Mouse (Mus musculus) liver, adult (tissue): Measurements from ENCODE around the gene Ankrd9.

Experiments used
- GATA4 ChIP-seq: IDR thresholded peaks from 2 replicates; pipeline ENCODE4 v1.6.1; 2014; ENCODE audit warnings: mild to moderate bottlenecking, low read length; ENCODE audit not compliant: insufficient replicate concordance

The Ankrd9 gene

GRCm38 (mm10) chr12:110977896-110978606 is 789 bp downstream of the Ankrd9 start:
- no peak for TF ChIP-seq GATA4

GRCm38 (mm10) chr12:110977345-110977733 is 1.5 kb downstream of the Ankrd9 start:
- TF ChIP-seq GATA4 = no peak

GRCm38 (mm10) chr12:110976589-110977344 is 2.1 kb downstream of the Ankrd9 start:
- TF ChIP-seq GATA4 = no peak

- no peak for TF ChIP-seq GATA4
Measured at GRCm38 (mm10) chr12:110975838-110976468, 2.9 kb downstream of the Ankrd9 start.

DNA sequence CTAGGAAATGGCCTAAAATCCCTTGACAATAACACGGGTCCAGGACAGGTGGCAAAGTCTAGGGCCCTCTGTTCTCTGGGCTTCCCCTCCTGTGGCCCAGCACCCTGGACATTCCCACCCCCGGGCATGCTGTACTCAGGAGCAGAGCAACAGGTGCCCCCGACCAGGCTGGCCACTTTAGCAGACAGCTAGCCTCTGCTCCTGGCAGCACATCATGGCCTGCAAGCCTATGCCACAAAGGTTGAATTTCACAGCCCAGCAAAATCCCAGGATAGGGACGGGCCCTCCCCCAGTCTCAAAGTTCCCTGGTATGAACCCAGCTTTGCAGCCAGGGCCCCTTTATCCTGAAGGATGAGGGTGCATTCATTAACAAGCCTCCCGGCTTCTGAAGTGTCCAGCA is 3.5 kb downstream of the Ankrd9 start:
- no peak for TF ChIP-seq GATA4

DNA sequence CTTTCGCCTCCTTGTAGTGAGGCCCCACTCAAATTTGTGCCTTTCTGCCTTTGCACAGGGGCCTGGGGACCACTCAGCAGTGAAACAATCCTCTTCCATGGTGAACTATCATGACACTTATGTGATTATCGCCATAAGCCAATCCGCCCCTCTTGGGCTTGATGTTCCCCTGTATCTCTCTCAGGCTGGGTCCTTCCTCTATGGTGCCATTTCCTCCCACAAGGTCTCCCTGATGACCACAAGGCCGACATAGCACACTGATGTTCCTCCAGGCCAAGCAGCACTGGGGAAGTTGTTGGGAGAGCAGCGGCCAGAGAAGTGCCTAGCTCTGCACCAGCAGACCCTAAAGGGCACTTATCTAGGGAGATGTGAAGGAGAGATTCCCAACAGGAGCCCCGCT is 4.1 kb downstream of the Ankrd9 start:
- no peak for TF ChIP-seq GATA4

GRCm38 (mm10) chr12:110974295-110974694 is 4.5 kb downstream of the Ankrd9 start:
- TF ChIP-seq GATA4 = no peak

DNA sequence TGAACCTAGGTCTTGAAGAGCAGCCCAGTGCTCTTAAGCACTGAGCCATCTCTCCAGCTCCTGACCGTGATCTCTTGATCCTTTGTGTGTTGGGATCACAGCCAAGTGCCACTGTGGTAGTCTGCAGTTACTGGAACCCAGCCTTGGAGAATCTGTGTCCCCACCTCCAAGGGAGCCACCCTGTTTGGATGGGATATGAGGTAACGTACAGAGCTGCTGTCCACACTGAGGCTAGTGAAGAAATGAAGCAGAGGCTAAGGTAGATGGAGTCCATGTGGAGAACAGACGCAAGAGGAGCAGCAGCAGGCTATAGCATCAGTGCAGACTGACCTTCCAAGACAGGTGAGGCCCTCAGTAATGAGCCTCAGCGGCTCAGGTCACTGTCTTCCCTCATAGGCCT is 5.0 kb downstream of the Ankrd9 start:
- TF ChIP-seq GATA4 = no peak

GRCm38 (mm10) chr12:110971972-110972371 is 6.9 kb downstream of the Ankrd9 start:
- no peak for TF ChIP-seq GATA4

GRCm38 (mm10) chr12:110970408-110970807 is 8.4 kb downstream of the Ankrd9 start:
- TF ChIP-seq GATA4 = no peak

DNA sequence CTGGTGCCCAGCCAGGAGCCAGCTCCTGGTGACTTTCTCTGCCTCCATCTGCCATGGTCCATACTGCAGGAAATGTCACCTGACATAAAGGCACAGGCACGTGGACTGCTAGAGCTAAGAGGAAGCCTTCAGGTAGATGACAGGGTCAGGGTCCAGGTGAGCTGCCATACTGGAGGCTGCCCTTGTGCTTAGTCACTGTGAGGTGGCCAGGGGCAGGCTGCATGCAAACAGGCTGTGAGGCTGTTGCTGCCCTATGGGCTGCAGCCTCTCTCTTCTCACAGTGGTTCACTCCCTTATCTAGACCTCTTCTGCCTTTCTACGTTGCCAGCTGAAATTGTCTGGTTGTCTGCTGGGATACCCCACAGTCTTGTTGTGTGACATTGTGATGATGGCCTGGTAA is 11.7 kb downstream of the Ankrd9 start:
- TF ChIP-seq GATA4 = no peak

DNA sequence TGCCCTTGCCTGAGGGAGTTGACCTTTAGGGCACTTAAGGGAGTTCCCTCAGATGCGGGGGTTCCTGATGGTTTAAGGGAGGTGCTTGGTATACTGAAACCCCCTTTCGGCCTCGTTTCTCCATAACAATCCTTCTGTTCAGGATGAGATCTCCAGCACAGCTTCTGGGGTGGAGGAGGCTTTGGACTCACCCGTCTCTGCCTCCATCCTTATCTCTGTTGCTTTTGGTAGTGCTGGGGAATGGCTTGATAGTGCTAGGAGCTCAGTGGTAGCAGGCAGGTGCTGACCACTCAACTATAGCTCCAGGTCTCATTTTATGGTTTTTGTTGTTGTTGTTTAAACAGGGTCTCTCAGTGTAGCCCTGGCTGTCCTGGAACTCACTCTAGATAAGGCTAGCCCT is 12.8 kb downstream of the Ankrd9 start:
- TF ChIP-seq GATA4 = no peak

DNA sequence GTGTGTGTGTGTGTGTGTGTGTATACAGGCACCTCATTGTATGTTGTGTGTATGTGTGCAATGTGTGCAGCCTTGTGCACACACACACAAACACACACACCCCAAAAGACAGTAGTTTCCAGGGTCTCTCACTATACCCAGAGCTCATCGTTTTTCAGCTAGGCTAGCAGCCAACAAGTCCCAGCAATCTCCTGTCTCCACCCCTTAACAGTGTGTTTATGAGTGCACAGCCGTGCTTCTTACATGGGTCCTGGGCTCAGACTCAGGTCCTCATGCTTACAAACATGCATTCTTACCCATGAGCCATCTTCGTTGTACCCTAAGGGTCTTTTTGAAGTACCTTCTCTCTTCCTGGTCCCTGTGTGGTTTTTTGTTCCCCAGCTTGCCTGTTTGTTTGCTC is 13.3 kb downstream of the Ankrd9 start:
- no peak for TF ChIP-seq GATA4

- no peak for TF ChIP-seq GATA4
Measured at GRCm38 (mm10) chr12:110961973-110962372, 16.9 kb downstream of the Ankrd9 start.

GRCm38 (mm10) chr12:110954351-110954991 is 24.4 kb downstream of the Ankrd9 start:
- TF ChIP-seq GATA4 = no peak

GRCm38 (mm10) chr12:110953900-110954299 is 24.9 kb downstream of the Ankrd9 start:
- TF ChIP-seq GATA4 = no peak
